Mouse (Mus musculus) spleen, postnatal 4 days (tissue): ENCODE data around the gene Icam4.
"Not testable (repeated sequence)": the region's sequence is repeated elsewhere in the genome, so short reads cannot be mapped to it uniquely, and the experiment has no call there.

Source experiments
- DNase-seq, 2 experiments: peaks; one replicate each; pipeline ENCODE4 v3.0.0; 2022; ENCODE audit warnings: low spot score in 2 of 2

The Icam4 gene

DNA sequence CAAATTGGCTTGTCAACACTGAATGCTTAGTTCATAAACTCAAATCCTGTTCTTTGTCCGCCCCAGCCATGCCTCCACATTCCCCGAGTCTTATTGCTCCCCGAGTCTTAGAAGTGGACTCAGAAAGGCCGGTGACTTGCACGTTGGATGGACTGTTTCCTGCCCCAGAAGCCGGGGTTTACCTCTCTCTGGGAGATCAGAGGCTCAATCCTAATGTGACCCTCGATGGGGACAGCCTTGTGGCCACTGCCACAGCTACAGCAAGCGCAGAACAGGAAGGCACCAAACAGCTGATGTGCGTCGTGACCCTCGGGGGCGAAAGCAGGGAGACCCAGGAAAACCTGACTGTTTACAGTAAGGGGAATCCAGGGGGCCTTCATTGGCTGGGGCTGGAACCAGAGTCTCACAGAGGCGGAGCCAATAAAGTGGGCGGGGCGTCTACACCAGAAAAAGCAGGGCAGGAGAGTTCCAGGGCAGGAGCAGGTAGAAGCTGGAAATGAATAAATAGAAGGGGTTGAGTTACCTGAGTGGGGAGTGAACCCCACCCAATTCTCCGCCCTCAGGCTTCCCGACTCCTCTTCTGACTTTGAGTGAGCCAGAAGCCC, 5.4 kb downstream of the Icam4 start:
- DNase-seq: no peak

DNA sequence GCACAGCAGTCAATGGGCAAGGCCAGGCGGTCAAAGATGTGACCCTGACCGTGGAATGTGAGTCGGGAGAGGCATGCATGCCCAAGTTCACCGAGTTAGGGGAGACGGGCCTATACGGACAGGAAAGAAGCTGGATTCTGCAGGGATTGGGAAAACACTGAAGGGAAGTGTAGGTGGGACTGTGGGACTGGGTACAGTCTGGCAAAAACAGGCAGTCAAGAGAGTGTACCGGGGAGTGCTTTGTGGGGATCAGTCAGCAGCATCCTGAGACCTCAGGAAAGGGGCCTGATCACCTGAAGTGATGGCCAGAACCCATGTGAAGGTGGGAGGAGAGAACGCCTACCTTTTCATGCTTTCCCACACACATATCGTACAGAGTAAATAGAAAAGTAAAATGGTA, 6.4 kb downstream of the Icam4 start:
- no peak for DNase-seq

DNA sequence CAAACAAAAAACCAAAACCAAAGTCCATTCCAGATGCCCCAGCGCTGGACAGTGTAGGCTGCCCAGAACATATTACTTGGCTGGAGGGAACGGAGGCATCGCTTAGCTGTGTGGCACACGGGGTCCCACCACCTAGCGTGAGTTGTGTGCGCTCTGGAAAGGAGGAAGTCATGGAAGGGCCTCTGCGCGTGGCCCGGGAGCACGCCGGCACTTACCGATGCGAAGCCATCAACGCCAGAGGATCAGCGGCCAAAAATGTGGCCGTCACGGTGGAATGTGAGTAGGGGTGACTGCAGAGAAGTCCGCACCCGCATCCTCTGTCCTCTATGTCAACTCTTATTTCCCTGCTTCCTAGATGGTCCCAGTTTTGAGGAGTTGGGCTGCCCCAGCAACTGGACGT, 7.0 kb downstream of the Icam4 start:
- DNase-seq: no peak

DNA sequence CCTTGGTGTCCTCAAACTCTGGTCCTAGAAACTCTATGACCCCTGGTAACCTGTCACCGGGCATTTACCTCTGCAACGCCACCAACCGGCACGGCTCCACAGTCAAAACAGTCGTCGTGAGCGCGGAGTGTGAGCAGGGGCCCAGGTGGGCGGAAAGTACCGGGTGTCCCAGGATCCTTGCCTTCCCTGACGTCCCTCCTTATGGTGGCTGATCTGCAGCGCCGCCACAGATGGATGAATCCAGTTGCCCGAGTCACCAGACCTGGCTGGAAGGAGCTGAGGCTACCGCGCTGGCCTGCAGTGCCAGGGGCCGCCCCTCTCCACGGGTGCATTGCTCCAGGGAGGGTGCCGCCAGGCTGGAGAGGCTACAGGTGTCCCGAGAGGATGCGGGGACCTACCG, 7.5 kb downstream of the Icam4 start:
- DNase-seq: no peak

DNA sequence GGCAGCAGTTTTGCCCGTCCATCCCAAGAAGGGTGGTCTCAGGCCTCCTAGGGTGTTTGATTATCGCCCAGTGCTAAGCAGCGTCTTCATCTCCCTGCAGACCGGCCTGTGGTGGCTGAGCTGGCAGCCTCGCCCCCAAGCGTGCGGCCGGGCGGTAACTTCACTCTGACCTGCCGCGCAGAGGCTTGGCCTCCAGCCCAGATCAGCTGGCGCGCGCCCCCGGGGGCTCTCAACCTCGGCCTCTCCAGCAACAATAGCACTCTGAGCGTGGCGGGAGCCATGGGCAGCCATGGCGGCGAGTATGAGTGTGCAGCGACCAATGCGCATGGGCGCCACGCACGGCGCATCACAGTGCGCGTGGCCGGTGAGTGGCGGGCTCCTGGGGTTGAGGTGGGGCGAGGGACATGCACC, 8.3 kb downstream of the Icam4 start:
- DNase-seq: no peak

DNA sequence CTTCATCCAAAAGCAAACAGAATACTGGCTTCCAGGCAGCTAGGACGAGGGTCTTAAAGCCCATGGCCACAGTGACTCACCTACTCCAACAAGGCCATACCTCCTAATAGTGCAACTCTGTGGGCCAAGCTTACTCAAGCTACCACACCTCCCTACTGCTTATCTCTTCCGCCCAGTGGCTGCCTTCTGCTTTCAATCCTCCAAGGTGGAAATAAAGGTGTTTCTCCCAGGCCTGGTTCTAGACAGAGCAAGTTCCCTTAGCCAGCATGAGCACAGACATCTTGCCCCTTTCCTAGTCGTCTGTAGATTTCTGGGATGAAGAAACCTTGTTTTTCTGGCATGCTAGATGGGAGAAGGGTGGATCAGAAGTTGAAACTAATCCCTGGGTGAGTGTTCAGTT, 10.6 kb downstream of the Icam4 start:
- DNase-seq: no peak

DNA sequence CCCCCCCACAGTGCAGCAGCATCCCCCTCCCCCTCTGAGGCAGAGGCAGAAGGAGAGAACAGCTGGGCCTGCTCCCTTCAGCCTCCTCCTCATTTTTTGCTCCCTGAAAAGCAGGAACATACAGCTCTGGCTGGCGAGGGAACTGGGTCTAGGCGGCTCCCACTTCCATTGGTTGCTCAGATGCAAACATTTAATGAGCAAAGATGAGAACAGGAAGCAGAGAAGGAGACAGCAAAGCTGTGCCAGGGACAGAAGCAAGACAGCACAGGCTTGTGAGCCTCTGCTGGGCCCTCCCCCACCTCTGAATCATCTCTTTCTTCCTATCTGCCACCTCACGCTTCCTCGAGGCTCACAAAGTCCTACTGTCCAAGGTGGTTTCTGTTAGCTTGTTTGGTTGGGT, 12.1 kb downstream of the Icam4 start:
- DNase-seq: no peak

DNA sequence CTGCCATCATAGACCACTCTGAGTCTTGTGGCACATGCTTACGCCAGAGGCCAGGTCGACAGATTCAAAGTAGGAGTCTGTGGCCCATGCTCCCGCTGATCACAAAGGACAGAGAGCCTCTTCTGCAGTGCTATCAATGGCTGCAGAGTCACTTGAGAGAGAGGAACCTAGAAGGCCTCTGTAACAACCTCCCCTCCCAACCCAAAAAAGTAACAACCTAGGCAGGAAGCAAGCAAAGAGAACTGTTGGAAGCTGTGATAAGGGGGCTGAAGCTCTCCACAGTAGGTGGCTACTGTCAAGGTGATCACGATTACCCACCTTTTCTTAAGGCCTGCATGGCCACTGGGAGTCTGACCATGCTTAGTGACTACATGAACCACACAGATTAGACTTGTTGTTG, 14.4 kb downstream of the Icam4 start:
- DNase-seq: no peak

DNA sequence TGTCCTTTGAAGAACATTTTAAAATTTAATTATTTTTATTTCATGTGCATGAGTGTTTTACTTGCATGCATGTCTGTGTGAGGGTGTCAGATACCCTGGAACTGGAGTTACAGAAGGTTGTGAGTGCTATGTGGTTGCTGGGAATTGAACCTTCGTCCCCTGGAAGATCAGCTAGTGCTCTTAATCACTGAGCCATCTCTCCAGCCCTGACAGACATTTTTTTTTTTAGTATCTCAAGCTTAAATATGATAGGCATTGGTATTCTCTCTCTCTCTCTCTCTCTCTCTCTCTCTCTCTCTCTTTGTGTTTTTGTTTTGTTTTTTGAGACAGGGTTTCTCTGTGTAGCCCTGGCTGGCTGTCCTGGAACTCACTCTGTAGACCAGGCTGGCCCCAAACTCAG, 15.6 kb downstream of the Icam4 start:
- not testable (repeated sequence) for DNase-seq

DNA sequence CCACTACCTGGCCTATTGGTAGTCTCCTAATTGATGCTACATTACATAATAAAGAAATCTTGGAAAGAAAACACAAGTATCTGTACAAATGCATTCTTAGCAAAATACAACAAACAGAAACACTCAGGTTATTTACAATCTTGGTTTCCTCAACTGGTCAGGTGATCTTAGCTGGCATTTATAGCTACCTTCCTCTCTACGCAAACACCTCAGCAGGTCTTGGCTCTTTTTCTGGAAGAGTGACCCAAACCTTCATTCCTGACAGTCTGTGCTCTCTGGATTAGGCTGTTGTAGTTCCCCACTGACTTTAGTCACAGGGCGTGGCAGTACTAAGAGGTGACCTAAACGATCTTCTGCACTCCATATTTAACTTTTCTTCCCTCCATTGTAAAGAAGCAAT, 16.1 kb downstream of the Icam4 start:
- DNase-seq: no peak

DNA sequence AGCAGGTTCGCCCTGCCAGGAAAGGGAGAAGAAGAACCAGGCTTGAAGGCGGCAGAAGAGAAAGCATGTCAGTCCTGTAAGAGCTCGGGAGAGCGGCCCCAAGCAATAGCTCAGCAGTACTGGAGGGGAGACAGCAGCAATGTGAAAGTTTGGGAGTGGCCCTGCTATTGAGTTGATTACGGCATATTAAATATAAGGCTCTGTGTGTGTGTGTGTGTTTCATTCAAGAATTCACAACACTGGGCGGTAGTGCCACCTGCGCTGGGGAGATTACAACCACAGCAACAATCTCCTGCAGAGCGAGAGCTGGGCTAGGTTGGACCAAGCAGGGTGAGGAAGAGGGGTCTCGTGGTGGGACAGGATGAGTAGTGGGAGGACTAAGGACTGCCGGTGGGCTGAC, 22.4 kb downstream of the Icam4 start:
- DNase-seq: no peak

DNA sequence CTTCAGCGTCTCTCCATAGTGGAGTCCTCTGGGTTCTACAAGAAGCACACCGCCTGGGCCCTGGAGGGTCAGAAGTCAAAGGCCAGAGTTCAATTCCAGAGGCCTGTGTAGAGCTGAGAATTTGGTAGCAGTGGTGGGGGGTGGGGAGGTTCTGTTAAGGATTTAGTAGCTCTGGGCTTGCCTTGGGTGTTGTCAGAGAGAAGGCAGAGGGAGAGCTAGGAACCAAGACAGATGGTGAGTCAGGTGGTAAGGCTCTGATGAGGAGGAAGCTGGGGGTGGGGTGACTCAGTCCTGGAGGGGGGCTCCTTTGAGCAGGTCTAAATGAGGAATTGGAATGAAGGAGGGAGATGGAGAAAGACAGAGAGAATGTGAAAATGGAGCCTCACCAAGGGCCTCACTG, 33.8 kb downstream of the Icam4 start:
- DNase-seq: no peak

DNA sequence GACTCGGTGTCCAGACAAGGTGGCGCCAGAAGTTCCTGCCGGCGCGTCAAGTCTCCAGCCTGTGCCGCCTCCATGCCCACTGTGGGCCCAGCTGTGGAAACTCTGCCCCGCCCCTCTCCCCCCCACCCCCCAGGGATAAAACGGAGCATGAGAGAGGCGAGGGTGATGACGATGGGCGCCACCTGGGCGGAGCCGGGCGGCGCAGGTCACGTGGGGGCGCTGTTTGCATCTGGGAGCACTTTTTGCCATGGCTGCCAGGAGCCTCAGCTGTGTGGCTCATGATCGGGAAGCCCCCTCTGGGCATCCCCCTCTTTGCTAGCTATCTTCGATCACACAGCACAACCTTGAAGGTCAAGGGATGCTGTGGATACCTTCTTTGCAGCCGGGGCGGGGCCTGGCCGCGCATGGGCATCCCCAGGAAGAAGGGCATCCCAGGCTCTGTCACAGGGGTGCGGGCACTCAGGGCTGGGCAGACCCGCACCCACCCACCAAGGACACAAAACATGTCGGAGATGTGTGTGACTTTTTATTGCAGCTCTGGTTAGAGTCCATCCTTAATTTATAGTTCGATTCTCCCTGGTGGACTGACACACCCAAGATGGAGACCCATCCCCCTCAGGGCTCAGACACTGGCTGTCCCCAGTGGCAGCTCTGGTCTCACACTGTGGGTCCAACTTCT, 38.0 kb downstream of the Icam4 start, which contains the start of gene Zglp1:
Zglp1 (minus strand) TSS at position 88 of the 679 bp plus-strand sequence.
- no peak for DNase-seq

DNA sequence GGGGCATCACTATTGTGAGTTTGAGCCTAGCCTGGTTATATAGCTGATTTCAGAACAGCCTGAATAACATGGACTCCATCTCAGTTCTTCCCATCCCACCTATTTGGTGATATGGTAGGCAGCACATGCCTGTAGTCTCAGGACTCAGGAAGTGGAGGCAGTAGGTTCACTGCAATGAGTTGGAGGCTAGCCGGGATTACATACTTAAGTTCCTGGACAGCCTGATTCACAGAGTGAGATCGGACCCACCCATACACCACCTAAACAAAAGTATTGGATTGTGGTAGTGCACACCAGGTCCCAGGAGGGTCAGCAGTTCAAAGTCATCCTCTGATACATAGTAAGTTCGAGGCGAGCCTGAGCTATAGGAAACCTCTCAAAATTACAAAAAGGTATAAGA, 43.5 kb downstream of the Icam4 start:
- no peak for DNase-seq

DNA sequence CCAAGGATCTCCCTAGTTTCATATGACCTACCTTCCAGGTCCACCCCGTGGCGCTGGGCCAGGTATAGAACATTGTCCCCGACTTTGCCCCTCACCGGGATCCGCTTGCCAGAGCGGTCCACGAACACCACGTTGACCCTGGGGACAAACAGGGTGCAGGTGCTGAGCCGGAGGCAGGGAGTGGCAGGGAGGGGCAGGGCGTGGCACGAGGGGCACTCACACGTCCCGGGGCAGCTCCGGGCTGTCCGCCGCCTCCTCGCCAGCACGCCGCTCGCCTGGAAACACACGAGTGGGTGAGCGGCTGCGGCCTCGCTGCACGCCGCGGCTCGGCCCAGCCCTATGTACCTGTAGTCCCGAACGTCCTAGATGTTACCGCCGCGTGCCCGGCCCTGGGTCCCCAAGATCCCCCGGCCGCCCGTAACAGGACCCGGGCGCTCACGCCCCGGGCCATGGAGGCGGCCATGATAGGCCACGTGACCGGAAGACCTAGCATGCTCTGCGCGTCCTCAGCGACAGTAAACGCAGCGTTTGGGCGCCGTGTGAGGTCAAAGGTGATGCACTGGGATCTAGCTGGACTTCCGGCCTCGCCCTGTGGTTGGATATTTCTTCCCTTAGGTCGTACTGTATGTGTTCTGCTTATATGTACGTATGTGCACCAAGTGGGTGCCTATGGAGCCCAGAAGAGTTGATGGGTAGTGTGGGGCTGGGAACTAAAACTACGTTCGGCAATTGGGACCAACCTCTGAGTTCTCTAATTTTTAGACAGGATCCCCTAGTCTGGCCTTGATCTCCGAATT, 44.1 kb downstream of the Icam4 start, which contains the start of the genes Gm49373 and Fdx1l:
Gm49373 (minus strand) TSS at position 53 of the 797 bp plus-strand sequence.
Fdx1l (minus strand) TSS at position 571 of the 797 bp plus-strand sequence.
- peak; percentile 81 to 91 for DNase-seq

DNA sequence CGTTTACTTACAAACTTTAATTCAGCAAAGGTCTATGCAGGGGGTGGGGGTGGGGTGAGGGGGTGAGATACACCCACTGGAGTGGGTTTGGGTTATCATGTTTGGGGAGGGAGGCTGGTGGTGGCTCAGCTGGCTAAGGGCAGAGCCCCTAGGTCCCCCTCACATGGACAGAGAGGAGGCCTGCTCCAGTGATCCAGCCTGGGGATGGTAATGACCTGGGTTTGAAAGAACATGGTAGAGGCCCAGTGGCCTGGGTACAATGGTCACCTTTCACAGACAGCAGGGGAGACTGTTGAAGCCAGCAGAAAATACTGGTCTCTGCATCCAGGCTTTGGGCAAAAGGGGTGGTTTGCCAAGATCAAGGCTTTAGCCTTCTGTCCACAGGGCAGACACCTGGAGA, 45.0 kb downstream of the Icam4 start:
- no peak for DNase-seq

DNA sequence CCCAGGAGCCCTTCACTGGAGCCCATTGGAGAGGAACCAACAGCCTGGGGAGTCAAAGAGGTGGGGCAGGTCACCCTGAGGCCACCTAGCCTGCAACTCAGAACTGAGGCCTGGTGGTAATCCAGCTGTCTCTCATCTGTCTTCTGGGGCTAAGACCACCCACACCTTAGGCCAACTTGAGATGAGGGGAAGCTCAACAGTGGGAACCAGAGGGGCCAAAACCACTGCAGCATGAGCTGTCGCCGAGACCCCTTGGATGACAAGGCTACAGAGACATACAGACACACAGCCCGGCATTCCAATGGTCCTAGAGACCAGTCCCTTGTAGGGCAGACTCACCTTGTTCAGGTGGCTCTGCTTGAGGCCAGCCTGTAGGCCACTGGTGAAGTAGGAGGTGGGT, 46.5 kb downstream of the Icam4 start:
- no peak for DNase-seq
